Mouse (Mus musculus): Measurements from ENCODE around the gene Trmt44.
A peak's percentile ranks its signal among the peaks of the same experiment; 100 is the strongest.

Gene Trmt44

GRCm38 (mm10) chr5:35541059-35541790, 33.6 kb downstream of the Trmt44 start:
- DNase-seq (ENCODE audit: low spot score in 2 of 2): no peak

- DNase-seq (ENCODE audit: low spot score in 2 of 2): no peak
These were observed 34.3 kb downstream of the Trmt44 start for GRCm38 (mm10) chr5:35540555-35540954.

- DNase-seq (ENCODE audit: low spot score in 2 of 2): no peak
These were observed 35.3 kb downstream of the Trmt44 start for GRCm38 (mm10) chr5:35539576-35539975.

- no peak for DNase-seq (ENCODE audit: low spot score in 2 of 2)
These were observed 36.8 kb downstream of the Trmt44 start for GRCm38 (mm10) chr5:35538022-35538421.

- no peak for DNase-seq (ENCODE audit: low spot score in 2 of 2)
These were observed 37.4 kb downstream of the Trmt44 start for GRCm38 (mm10) chr5:35537474-35537873.

GRCm38 (mm10) chr5:35536271-35536670, 38.6 kb downstream of the Trmt44 start:
- DNase-seq (ENCODE audit: low spot score in 2 of 2): no peak

- no peak for DNase-seq (ENCODE audit: low spot score in 2 of 2)
These were observed 43.3 kb downstream of the Trmt44 start for GRCm38 (mm10) chr5:35531586-35531985.

GRCm38 (mm10) chr5:35530442-35530841, 44.4 kb downstream of the Trmt44 start:
- no peak for DNase-seq (ENCODE audit: low spot score in 2 of 2)

- no peak for DNase-seq (ENCODE audit: low spot score in 2 of 2)
These were observed 49.3 kb downstream of the Trmt44 start, which contains the start of gene Cpz for GRCm38 (mm10) chr5:35525469-35526123. Gene Cpz, minus strand, starts transcription at chr5:35525698.

GRCm38 (mm10) chr5:35524381-35524780, 50.5 kb downstream of the Trmt44 start:
- no peak for DNase-seq (ENCODE audit: low spot score in 2 of 2)

GRCm38 (mm10) chr5:35523735-35524134, 51.1 kb downstream of the Trmt44 start:
- no peak for DNase-seq (ENCODE audit: low spot score in 2 of 2)

GRCm38 (mm10) chr5:35516781-35517180, 58.1 kb downstream of the Trmt44 start:
- no peak for DNase-seq (ENCODE audit: low spot score in 2 of 2)

- DNase-seq (ENCODE audit: low spot score in 2 of 2): peak in 1 of 2 experiments; percentile 19
These were observed 64.3 kb downstream of the Trmt44 start for GRCm38 (mm10) chr5:35510589-35510988.

All from spleen, postnatal 36 days (tissue).